Mouse (Mus musculus): ENCODE measurements around the gene F2rl2. TPM values are rescaled to one million over a fixed set of nuclear protein-coding genes. Genes with fewer than 3 reads are reported as not detected.

The F2rl2 gene
- total RNA-seq, 2 experiments from 2014 or later: 0.14 TPM; not detected in 1

DNA sequence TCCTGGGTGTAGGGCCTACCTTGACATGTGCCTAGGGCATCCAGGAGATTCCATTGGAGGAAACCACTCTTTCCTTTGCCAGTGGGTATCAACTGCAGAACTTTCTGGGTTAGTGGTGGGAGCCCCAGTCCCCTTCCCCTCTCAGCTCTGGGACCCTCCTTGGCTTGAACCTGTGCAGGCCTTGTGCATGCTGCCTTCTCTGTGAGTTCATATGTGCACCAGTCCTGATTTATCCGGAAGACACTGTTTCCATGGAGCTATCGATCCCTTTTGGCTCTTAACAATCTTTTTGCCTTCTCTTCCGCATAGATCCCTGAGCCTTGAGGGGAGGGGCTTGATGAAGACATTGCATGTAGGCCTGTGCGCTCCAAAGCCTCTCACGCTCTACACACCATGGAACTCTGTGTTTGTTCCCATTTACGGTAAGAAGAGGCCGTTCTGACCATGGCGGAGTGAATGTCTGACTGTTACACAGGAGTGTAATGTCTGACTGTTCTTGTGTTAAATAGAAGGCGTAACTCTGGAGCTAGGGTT lies 466 bp upstream of the F2rl2 start:
- no peak for DNase-seq (ENCODE audit: low spot score)
- intact Hi-C loops (cut with DNase I): no loop called here

DNA sequence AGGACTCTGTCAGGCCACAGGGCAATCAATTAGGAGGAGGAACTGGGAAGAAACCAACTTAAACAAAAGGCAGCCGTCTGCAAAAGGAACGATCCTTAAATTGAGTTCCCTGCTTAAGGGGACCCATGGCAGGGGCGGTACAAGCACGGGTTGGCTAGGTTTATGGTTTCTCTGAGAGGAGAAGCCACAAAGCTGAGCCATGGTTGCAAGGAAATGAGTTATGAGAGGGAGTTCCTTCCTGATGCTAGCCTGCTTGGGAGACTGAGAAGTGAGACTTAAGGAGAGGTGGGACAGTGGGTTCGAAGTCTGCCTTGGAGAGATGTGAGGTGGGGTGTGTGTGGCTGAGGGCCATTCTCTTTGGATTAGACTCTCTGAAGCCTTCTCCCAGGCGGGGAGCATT lies 1.2 kb downstream of the F2rl2 start:
- no peak for DNase-seq (ENCODE audit: low spot score)
- intact Hi-C loops (cut with DNase I): no loop called here

DNA sequence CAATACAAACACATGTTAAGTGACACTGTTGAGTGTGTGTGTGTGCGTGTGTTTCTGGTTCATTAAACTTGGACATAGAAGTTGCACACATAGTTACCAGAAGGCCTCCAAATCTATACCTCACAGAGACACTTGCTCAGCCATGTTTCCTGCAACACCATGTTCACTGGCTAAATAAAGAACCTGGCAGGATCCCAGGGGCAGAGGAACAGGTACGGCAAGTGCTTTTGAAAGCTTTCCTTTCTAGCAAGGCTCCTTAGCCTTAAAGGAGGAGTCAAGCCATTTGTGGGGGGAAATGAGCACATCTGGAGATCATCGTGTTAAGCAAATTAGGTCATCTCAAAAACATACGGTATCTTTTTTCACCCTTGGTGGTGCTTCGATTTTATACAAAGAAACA lies 6.7 kb downstream of the F2rl2 start:
- no peak for DNase-seq (ENCODE audit: low spot score)
- intact Hi-C loops (cut with DNase I): no loop called here

DNA sequence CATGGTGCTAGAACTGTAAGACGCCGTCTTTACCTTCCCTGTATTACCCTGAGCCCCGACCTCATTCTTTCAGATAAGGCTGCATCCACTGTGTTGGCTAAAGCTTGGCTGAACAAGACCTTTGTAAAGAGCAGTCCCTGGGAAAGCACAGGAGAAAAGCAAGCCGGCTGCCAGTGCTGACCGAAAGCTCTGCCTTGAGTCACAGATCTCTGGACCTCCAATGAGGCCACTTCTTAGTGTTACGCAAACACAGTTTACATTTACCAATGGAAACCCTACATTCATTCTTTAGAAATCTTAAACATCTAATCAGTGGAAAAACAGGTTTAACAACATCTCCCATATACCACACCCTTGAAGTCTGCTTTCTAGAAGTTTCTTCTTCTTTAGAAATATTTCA lies 8.9 kb downstream of the F2rl2 start:
- intact Hi-C loops (cut with DNase I): no loop called here
- DNase-seq (ENCODE audit: low spot score): no peak

DNA sequence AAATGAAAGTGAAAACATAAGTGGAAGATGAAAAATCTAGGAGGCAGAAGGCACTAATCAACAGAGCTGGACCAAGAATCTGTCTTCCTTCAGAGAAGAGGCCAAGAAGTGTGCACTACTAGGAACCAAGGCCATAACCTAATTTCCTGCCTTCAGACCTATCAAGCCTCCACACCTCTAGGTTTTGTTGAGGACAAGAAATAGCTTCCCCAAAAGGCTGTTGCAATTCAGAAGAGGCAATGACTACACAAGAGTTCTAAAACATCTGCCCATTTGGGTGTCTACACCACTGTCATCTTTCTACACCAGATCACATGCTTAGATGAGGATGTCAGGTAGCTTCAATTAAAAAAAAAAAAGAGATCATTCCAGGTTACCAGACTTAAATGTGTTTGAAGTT lies 15.4 kb downstream of the F2rl2 start:
- no peak for DNase-seq (ENCODE audit: low spot score)
- intact Hi-C loops (cut with DNase I): no loop called here

DNA sequence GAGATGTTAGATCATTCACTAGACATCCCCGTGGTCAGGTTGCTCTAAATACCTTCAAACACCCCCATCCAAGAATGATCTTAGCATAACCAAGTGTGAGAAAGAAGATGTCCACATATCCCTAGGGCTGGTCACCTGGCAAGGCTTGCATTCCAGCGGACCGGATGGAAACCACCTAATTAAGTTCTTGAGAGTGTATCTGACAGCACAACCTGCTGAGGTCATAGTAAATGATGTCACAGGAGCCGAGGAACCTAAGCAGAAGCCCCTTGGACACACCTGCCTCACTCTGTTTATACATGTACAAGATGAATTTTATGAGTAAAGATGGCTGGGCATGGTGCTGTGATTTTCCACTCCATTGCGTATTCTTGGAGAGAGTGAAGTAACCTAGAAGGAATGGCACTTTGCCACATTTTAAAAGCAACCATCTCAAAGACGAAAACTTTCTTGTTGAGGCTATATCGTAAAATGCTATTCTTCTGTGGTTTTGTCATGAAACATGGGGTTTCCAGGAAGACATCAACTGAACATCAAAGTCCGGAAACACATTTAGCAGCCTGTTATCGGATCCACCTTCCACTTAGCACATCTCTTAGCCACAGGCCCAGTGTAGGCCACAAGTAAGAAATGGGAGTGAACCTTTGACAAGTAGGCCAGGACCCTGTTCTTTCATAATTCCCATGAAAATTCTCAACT lies 16.1 kb downstream of the F2rl2 start:
- intact Hi-C loops (cut with DNase I): no loop called here
- DNase-seq (ENCODE audit: low spot score): no peak

DNA sequence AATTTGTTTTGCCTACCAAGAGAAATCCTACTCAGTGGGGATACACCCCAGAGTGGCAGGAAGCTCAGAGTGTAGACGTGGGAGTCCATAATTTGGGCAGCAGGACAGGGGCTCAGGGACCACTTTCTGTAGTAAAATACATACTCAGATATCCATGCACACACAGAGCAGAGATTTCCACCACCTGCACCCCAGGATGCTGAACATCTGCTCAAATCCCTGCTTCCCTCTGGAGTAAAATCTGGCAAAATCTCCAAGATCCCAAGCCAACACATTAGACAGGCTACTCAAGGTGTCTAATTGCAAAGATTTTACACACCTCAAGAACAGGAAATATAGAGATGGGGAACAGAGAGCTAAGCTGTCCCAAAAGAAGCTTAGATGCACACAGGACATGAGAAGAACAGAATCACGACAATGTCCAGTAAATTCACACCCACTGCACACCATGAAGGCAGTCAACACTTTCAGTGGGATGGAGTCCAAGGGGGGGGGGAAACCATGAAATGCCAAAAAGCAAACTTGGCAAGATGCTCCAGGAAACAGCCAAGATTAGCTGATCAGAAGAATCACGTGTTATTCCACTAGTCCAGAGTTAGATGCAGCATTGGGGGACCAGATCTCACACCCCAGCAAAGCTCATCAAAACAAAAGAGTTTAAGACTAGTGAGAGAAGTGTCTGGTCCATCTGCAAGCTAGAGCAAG lies 17.8 kb downstream of the F2rl2 start:
- no peak for DNase-seq (ENCODE audit: low spot score)
- intact Hi-C loops (cut with DNase I): no loop called here

DNA sequence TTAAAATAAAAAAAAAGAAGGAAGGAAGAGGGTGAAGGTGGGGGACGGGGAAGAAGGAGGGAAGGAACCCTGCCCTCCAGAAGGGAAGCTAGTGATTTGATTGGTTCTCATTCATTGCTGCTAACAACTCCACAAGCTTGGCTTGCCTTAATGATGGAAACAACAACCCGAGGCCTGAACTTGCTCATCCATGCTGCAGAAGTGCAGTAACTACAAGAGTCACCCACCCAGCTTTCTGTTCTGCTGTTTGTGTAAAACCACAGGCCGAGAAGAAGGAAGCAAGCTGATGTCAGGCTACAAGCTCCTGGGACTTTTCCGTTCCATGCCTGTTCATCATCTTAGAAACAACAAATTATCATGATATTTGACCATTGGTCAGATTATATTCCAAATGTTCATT lies 18.7 kb downstream of the F2rl2 start:
- intact Hi-C loops (cut with DNase I): no loop called here
- no peak for DNase-seq (ENCODE audit: low spot score)

DNA sequence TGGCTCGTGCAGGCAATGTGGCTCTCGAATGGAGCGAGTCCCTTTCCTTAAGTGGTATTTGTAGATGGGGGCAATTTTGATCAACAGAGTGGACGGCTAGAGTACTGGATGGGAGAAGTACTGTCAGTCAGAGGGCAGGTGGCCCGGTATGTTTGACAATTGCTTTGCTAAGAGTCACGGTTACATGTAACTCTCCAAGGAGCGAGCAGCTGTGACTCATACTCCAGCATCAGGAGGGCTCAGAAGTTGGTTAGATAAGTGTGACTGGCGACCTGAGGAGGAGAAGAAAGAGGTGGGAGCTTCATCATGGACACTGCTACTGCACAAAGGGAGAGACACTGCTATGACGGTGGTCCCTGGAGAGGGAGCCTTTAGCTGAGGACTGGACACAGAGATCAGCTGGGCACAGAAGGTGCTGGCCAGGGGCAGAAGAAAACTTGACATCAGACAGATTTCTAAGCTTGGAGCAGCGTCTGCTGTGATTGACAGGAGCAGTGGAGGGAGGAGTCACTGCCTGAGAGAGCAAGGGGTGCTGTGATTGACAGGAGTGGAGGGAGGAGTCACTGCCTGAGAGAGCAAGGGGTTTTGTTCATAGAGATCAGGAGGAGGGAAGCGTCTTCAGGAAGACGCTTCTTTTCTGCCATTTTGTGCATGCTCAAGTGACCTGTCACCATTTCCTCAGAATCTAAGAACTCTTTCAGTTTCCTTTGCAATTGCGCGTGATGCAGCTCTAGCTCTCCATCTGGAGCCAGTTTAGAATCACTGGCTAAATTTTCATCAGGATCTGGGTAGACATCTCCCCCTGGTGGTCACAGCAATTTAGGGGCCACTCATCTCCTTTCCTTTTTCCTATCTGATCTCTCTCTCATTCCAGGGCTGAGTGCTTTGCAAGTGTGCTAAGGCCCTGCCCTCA lies 22.9 kb downstream of the F2rl2 start:
- DNase-seq (ENCODE audit: low spot score): peak; percentile 10
- intact Hi-C loops (cut with DNase I): loop anchor here (1.0 to 5.0 kb wide), 3 partner anchors 52 to 327 kb away; no protein-coding TSS in a partner anchor

DNA sequence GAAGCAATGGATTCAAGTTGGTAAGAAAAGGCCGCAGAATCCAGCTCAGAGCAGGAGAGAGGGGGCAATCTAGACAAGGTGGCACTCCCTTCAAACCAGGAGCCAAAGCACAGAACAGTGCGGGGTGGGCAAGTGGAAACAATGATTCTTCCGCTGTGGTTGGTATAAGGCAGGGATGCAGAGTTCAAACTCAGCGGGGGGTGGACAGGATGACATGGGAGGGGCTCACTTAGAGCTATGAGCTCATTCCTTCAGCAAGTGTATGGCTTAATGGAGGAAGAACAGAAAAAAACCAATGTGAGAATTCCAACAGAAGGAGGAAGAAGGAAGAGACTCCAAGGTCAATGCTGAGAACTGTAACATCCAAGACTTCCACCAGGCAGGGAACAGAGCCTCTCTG lies 33.8 kb downstream of the F2rl2 start:
- intact Hi-C loops (cut with DNase I): no loop called here
- no peak for DNase-seq (ENCODE audit: low spot score)

DNA sequence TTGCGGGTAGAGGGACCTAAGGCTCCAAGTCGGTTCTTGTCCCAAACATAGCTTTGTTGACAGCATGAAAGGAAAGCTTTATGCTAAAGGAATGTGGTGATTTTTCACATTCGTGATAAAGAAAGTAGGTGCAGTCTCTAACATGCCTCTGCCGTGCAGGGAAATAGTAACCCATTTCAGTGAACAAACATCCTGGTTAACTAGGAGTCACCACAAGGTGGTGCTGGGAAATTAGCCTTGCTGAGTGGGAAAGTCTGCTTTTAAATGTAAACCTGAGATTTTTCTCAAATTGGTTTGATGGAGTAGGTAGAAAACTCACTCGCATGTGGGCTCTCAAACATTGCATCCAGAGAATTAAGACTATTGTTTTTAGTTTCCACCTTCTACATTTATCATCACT lies 43.0 kb downstream of the F2rl2 start:
- DNase-seq (ENCODE audit: low spot score): no peak

DNA sequence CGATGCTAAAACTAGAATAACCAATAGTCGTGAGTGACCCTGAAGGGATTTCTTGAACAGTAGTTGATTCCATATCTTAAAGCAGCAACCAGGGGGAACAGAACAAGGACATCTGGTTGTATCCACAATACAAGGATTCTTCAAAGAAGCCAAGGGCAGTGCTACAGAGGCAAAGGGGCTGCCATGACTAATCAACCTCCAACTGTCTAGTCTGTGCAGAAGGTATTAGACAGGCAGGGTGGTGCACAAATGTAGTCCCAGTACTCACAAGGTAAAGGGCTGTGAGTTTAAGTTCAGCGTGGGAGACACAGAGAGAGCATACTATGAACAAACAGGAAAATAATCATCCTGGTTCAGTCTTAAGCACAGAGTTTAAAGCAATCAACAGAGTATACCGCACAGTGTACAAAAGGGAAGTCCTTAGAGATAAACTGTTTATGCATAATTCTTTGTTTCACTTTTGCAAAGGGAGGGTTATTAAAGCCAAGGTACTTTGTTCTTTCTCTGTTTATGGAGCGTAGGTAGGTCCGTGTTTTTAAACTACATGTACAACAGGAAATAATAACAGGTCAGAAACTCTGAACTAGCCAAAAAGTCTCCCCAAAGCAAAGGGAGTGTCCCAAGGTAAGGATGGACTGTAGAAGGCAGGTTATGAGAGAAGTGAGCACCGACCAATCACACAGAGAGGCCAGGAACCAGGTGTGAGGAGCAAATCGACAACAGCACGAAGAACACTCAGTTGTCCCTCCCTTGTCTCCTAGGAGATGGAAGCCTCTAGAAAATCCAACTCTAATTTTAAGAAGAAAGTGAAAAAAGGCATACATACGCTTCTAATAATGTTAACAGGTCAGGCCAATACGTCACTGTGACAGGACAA lies 45.4 kb downstream of the F2rl2 start:
- no peak for DNase-seq (ENCODE audit: low spot score)
- intact Hi-C loops (cut with DNase I): no loop called here

More for the DNA sequence above, 43.0 kb downstream of the F2rl2 start:
- intact Hi-C loops (cut with DNase I): no loop called here

DNA sequence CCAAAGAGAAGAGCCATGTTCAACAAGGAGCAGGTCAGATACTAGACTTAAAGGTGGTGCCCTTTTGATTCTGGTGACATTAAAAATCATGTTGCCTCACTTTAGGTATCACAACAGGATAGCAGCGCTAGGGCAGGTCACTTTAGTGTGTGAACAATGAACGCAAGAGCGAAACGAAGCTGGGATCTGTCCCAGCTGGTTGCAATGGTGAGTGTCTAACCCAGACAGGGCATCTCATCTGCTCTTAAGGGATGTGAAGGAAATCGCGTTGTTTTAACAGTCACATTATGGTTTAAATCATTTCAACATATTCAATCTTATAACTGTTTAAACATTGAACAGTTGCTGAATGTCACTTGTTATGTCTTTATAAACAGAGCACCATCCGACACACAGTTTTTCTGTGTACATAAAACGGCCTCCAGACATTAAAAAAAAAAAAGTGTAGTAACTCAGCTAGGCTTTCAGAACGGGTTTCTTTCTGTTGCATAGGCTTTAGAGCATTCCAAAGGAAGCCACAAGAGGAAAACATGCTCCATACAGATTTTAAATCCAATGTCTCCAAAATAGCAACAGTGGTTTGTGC lies 46.3 kb downstream of the F2rl2 start:
- DNase-seq (ENCODE audit: low spot score): no peak
- intact Hi-C loops (cut with DNase I): no loop called here

DNA sequence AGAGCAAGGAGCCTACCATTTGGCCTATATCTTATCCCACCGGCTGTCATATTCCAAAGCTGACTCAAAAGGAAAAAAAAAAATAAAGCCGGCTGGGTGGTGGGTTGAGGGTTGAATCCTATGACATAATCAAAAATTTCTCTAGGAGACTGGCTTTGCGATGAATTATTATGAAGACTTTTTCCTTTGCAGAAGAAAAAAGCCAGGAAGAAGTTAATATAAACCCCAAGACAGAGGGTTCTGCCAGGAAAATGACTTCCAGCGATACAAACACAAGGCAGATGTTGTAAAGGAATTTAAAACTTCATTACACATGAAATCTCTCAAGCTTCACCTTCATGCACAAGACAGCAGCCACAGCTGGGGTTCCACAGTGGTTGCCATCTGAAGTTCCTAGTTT lies 48.8 kb downstream of the F2rl2 start:
- DNase-seq (ENCODE audit: low spot score): no peak
- intact Hi-C loops (cut with DNase I): no loop called here

DNA sequence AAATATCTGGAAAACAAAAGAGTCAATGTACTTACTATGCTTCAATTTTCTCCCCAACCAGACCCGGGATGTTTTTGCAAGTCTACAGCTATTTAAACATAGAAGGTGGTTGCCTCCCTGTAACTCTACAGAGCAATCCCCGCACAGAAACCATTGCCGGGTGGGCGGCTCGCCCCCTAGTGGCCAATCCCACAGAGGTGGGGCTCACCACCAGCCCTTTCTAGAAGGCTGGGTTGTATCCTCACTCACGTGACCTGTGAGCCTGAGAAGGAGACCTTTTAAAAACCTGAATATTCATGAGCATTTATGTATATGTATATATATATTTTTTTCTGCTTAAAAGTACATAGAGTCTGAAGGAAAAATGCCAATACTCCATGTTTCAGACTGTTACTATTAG lies 49.9 kb downstream of the F2rl2 start:
- intact Hi-C loops (cut with DNase I): no loop called here

DNA sequence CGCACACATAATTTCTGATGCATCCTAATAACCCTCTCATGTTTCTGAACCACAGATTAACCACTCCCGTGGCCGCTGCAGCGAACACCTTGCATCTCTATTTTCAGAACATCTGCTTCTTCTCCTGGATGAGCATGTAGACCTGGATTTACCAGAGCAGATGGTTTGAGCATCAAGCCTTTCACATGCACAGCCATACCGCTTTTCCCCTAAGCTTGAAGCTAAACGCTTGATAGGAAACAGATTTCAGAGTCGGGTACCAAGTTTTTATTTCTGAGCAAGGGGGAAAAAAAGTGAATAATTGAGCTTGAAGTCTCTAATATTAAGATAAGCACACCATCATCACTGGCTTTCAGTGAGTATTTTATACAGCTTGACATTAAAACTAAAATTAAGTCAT lies 50.4 kb downstream of the F2rl2 start:
- intact Hi-C loops (cut with DNase I): no loop called here
- no peak for DNase-seq (ENCODE audit: low spot score)

More for the DNA sequence above, 49.9 kb downstream of the F2rl2 start:
- no peak for DNase-seq (ENCODE audit: low spot score)

DNA sequence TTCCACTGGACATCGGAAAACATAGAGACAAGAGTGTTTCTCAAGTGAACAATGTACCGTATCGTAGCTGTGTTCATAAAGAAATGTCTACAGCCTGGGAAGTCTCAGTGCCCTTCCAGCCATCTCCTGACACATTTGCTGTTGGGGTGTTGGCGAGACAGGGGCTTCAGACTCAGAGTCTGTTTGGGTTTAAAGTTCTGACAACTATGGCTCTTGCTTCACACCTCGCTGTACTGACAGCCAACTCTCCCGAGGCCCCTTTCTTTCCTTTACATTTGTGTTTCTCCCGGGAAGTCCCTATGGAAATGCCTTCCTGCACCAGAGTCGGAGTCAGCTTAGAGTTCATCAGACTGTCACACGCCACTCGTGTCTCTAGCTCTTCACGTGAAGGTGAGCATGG lies 50.9 kb downstream of the F2rl2 start:
- intact Hi-C loops (cut with DNase I): no loop called here
- no peak for DNase-seq (ENCODE audit: low spot score)
